Mouse (Mus musculus) embryonic fibroblast, embryonic 13.5 days (primary cell): ENCODE measurements at regions not wholly inside any gene's neighbourhood (a gene's known extent, or its start where the extent isn't known, plus 50 kb on each side); places are given as distances from the start of the nearest gene placed in this dataset.

Experiments used
- H3K27ac ChIP-seq: 2 replicates; pipeline ENCODE4 v1.5.1; 2012; ENCODE audit warnings: low read length, control low read depth, inconsistent platforms; ENCODE audit not compliant: insufficient read depth
- H3K4me1 ChIP-seq: 2 replicates; pipeline ENCODE4 v1.6.1; 2011; ENCODE audit warnings: low read length; ENCODE audit not compliant: control insufficient read depth, insufficient read depth
- H3K4me3 ChIP-seq: 2 replicates; pipeline ENCODE4 v1.5.1; 2011; ENCODE audit warnings: mild to moderate bottlenecking, control low read depth, low read length; ENCODE audit not compliant: insufficient read depth
- CTCF ChIP-seq: IDR thresholded peaks from 2 replicates; pipeline ENCODE4 v1.5.1; 2011; ENCODE audit warnings: mild to moderate bottlenecking, control low read depth, low read length, moderate library complexity, borderline replicate concordance; ENCODE audit not compliant: insufficient read depth
- POLR2A ChIP-seq: IDR thresholded peaks from 2 replicates; pipeline ENCODE4 v1.6.1; 2011; ENCODE audit warnings: low read depth, mild to moderate bottlenecking, control low read depth, low read length, moderate library complexity

DNA sequence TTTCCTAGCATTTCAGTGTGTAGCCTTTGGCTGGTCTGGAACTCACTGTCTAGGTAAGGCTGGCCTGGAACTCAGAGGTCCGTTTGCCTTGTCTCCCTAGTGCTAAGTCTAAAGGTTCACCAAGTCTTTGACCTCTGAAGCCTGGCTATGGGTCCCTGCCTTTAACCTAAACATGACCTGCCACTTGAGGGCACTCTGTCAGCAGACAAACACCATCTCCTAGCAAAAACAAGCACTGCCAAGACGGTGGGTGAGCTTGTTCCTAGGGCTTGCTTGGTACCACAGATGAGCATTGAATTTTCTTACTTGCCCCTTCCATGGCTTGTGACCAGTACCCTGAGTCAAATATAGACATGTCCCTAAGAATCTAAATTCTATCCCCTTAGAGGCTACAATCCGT is 508.3 kb upstream of the Vstm2b start:
- no peaks in the 10 kb centered on the region for H3K4me1 ChIP-seq
- H3K27ac ChIP-seq: no peak overlapping the region
- H3K4me3 ChIP-seq: no peak overlapping the region
- TF ChIP-seq CTCF (no peak), POLR2A (no peak)

DNA sequence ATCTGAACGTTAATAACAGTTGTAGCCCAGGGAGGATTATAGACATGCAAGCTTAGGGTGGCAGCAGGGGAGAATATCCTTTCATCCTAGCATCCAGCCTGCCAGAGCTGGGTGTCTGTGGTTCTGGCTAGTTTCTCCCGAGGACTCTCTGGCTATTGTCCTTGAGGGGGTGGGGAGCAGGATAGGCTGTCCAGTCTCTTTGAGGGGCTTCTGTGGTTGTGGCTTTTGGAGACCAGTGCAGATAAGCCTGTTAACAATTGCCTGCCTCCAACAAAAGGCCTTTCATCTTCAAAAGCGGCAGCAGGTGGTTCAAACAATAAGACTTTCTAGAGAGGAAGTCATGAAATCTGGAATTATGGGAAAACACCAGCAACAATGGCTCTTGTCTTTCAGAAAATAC is 507.2 kb upstream of the Vstm2b start:
- no peaks in the 10 kb centered on the region for H3K4me1 ChIP-seq
- TF ChIP-seq POLR2A (no peak), CTCF (no peak)
- no peak overlapping the region for H3K27ac ChIP-seq
- H3K4me3 ChIP-seq: no peak overlapping the region

DNA sequence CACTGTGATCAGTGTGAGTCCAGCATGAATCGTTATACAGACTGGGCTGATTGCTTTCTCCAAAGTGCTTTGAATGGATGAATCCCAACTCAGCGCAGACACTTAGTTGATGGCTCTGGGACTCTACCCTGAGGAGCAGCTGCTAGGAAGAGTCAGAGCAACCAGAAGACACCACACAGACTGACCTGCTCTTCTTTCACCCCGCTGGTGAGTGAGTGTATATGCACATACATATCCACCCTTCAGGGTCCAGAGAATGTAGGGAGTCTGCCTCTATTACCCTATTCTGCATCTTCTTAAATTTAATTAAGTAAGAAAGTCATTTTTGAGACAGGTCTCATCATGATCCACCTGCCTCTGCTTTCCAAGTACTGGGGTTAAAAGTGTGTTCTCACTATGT is 506.5 kb upstream of the Vstm2b start:
- no peak overlapping the region for H3K4me3 ChIP-seq
- no peak overlapping the region for H3K27ac ChIP-seq
- TF ChIP-seq CTCF (no peak), POLR2A (no peak)
- H3K4me1 ChIP-seq: no peaks in the 10 kb centered on the region

DNA sequence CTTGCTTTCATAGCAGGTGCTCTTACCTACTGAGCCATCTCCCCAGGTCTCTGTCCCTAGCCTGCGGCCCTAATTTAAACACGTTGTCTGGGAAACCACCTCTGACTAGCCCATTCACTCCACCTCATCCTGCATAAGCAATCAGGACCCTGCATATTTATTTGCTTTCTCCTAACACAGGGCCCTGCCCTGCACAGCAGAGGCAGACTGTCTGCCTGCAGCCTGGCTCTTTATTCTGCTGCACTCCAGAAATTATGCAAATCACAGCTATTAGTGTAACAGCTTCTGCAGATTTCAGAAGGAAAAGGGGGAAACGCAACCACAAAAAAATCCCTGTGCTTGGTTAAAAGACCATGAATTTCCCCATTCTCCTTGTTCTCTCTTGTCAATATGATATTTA is 505.9 kb upstream of the Vstm2b start:
- TF ChIP-seq POLR2A: no peak
- TF ChIP-seq CTCF: no peak
- Histone ChIP-seq H3K27ac (no peak overlapping the region), H3K4me3 (no peak overlapping the region), H3K4me1 (no peaks in the 10 kb centered on the region)

DNA sequence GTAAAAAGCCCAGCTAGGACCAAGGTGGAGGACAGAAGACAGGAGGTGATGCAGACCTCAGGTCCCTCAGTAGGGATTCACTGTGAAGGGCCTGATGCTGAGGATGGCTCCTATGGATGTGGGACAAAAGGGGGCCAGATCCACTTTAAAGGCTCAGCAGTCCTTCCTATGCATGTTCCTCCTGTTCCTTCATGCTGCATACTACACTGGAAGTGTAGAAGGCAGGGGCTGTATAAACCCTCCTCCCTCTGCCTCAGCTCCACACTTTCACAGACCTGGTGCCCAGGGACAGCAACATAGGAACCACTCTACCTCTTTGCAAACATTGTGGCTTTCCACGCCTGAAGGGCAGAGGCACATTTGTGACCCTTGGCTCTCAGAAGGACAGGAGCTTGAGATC is 505.4 kb upstream of the Vstm2b start:
- H3K4me1 ChIP-seq: no peaks in the 10 kb centered on the region
- TF ChIP-seq CTCF (no peak), POLR2A (no peak)
- no peak overlapping the region for H3K4me3 ChIP-seq
- no peak overlapping the region for H3K27ac ChIP-seq

DNA sequence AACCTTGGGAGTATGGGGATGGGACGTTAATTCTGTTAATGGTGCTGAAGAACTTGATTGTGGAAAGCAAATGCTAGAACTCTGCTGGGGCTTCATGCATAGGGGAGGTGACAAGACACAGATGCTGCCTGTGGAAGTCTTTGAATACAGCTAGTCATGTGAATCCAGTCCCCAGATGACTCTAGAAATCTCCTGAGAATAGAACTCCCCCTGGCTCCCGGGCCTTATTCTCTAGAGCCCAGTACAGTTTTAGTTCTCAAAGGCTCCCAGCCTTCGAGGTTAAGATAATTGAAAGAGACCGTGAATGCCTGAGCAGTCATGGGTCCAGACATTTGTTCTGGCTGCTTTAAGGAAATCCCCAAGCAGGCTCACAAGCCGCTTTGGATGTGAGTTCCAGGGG is 499.9 kb upstream of the Vstm2b start:
- Histone ChIP-seq H3K27ac (no peak overlapping the region), H3K4me1 (no peaks in the 10 kb centered on the region), H3K4me3 (no peak overlapping the region)
- no peak for TF ChIP-seq POLR2A

DNA sequence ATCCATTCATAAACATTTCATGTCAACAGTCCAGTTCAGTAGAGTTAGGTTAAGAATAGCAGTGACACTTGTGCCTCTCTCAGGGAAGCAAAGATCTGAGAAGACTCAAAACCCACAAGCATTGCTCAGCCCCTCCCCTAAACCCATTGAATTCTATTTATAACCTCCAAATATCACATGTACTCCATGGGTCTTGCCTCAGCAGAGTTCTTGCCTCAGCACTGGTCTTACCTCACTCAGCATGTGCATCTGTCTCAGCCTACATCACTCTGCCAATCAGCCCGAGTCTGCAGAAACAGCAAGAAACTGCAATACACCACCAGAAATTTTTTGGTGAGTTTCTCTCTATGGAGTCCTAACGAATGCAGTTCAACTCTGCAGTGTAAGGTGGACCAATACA is 478.8 kb upstream of the Vstm2b start:
- no peaks in the 10 kb centered on the region for H3K4me1 ChIP-seq
- H3K27ac ChIP-seq: no peak overlapping the region
- no peak for TF ChIP-seq CTCF
- TF ChIP-seq POLR2A: no peak
- H3K4me3 ChIP-seq: no peak overlapping the region

DNA sequence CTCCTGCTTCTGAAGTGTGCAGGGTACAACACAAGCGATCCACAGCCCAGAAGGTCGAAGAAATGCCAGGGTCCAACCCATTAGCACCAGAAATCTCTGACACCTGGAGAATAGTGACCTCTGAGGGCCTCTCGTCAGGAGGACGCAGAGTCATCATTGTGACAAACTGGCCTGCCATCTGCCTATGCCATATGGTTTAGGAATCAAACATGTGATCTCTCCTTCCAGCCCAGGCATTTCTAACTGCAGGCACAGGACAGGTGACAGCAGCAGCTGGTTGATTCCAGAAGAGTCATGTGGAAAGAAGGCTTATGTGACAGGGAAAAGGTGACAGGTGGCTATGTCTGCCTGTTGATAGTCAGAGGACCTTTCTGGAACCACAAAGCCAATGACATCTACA is 476.0 kb upstream of the Vstm2b start:
- H3K4me1 ChIP-seq: no peaks in the 10 kb centered on the region

DNA sequence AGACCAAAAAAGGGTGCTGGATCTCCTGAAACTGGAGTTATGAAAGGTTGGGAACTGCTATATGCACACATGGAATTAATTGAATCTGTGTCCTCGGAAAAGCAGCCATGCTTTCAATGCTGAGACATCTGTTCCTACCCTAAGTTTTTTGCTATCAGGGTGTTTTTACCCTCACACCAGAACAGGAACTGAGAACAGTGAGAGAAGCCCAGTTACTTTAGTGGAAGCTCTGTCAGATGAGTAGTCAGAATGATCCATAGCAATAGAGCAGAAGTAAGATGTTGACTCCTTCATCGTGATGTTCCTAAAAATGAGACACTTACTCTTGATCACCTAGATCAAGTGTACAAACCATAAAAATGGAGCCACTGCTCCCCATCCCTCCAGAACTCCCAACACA is 468.7 kb upstream of the Vstm2b start:
- Histone ChIP-seq H3K4me3 (no peak overlapping the region), H3K27ac (no peak overlapping the region), H3K4me1 (no peaks in the 10 kb centered on the region)
- TF ChIP-seq CTCF (no peak), POLR2A (no peak)

More for the DNA sequence above, 476.0 kb upstream of the Vstm2b start:
- TF ChIP-seq CTCF (no peak), POLR2A (no peak)
- Histone ChIP-seq H3K27ac (no peak overlapping the region), H3K4me3 (no peak overlapping the region)

DNA sequence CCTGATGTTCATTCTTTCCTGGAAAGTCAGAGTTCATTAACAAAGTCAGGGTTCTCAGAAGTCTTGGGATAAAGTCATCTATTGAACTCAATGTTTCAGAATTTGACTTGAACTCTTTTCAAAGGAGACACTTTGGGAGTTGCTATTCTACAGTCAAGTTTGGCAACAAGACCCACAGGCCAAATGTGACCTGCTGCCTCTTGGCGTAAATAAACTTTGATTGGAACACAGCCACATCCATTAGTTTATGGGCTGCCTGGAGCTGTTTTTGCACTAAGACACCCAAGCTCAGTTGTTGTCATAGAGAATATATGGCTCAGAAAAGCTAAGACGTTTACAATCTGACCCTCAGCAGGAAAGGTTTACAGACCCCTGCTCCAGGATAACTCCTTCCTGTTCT is 464.2 kb upstream of the Vstm2b start:
- TF ChIP-seq POLR2A (no peak), CTCF (no peak)
- H3K4me1 ChIP-seq: no peaks in the 10 kb centered on the region
- no peak overlapping the region for H3K4me3 ChIP-seq
- no peak overlapping the region for H3K27ac ChIP-seq

DNA sequence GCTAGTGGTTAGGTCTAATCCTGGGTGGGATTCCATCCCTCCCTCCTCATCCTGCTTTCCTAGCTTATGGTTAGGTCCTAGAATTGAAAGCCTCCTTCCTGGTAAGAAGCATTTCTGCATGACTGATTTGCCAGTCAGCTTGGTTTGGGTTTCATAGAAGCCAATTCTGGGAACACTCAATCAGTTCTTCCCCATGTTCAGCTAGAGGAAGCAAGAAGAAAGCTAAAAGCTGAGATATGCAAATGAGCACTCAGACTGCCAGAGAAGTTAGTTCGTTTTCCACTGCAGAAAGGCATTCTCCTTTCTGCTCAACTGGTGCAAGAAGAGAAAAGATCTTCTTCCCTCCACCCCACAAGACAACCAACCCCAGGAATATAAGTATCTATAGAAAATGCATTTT is 457.0 kb upstream of the Vstm2b start:
- Histone ChIP-seq H3K27ac (no peak overlapping the region), H3K4me3 (no peak overlapping the region), H3K4me1 (no peaks in the 10 kb centered on the region)
- TF ChIP-seq POLR2A: no peak
- no peak for TF ChIP-seq CTCF
